Mouse (Mus musculus) cortical plate, adult 2 months (tissue): ENCODE results near the gene Apom.

Experiments used
- CTCF ChIP-seq: fragments of 200-500 bp; IDR thresholded peaks from 2 replicates; pipeline ENCODE4 v1.5.1; 2011; ENCODE audit warnings: mild to moderate bottlenecking, control low read depth, low read length; ENCODE audit not compliant: insufficient read depth; ENCODE audit errors: extremely low read depth
- POLR2A ChIP-seq: fragments of 200-500 bp; IDR thresholded peaks from 2 replicates; pipeline ENCODE4 v1.6.1; 2011; ENCODE audit warnings: mild to moderate bottlenecking, low read length, control low read depth; ENCODE audit not compliant: insufficient read depth; ENCODE audit errors: extremely low read depth

DNA sequence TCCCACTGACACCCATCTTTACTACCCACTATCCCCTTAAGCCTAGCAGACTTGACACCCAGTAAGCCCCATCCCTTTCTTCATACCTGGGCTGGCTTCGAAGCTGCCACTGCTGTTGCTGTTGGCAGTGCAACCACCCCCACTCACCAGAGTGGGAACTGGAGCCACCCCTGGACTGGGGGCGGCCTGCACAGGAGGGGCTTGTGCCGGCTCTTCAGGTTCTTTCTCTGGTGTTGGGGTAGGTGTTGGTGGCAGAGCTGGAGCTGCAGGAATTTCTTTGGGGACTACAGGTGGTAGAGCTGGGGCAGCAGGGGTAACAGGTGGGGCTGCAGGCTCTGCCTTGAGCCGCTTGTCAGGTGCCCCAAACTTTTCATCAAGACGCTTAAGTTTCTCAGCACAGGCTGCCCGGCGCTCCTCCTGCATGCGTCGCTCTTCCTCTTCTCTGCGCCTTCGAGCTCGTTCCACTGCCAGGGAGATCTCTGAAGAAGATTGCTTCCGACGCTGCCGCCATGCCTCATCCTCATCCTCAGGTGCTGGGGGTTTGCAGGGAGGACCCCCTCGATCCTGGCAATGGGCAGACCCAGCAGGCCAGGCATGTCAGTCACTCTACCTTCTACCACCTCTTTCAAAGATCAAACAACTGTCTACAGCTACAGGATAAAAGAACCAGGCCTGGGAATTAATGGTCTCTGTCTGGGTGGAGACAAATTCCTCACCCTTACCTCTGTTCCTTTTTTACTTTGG is 27.2 kb upstream of the Apom start:
- no peak for TF ChIP-seq CTCF
- no peak for TF ChIP-seq POLR2A
